In the genomic region with DNA sequence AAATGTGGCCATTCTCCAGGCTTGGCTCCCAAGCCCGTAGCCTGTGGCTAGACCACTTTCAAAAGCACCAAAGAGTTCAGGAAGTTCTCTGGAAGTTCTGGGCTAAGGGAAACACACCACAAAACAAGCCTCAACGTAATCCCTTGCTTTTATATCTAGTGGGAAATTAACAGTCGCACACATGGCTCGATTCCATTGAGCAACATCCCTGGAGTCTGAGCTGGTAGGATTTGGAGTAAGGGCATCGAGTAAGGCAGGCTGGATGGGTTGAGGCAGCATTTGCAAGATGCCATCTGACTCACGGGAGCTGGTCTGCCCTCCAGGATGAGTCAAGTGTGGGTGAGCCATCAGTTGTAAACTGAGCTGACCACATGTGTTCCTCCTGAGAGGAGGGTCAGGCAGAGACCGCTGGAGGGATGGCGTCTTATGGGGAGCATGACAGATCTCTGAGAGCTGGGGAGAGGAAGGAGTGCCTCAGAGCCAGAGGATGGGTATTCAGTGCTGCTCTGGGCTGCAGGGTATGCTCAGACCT, we compare ENCODE assay signal across 37 mouse cellular contexts. TPM values are rescaled to one million over a fixed set of nuclear protein-coding genes. Genes with fewer than 3 reads are reported as not detected.
DNase-seq lines count a peak whose midpoint lies in the region; ATAC-seq and TF ChIP-seq lines count a peak whose summit lies in the region.
"Had no signal": no experiment of that assay in that cellular context is flagged by ENCODE, and none has a peak within 500 bp of the region (broad histone marks: within the 10 kb centered on the region; RNA-seq: fewer than 3 reads in every experiment).

No protein-coding gene starts in this region.

- peak overlapping the region; percentile 67 for H3K4me3 ChIP-seq in liver, adult 2 months (ENCODE audit: insufficient read depth, low read depth, low read length)
- H3K4me3 ChIP-seq in midbrain, postnatal 0 days (ENCODE audit: low read depth, low read length), result no peak overlapping the region
- H3K4me3 ChIP-seq: embryonic facial prominence, embryonic 13.5 days; limb, embryonic 10.5 days; limb, embryonic 15.5 days; midbrain, embryonic 13.5 days had no signal

- H3K27me3 ChIP-seq in liver, adult 2 months (ENCODE audit: control insufficient read depth, insufficient read depth, low read length), result no peaks in the 10 kb centered on the region
- no peaks in the 10 kb centered on the region for H3K27me3 ChIP-seq in midbrain, postnatal 0 days (ENCODE audit: insufficient read depth, low read length)
- H3K27me3 ChIP-seq: embryonic facial prominence, embryonic 13.5 days; limb, embryonic 15.5 days; midbrain, embryonic 13.5 days had no signal

- no peaks in the 10 kb centered on the region for H3K36me3 ChIP-seq in liver, adult 2 months (ENCODE audit: control insufficient read depth, insufficient read depth, low read length)
- H3K36me3 ChIP-seq in midbrain, postnatal 0 days (ENCODE audit: insufficient read depth, low read length), result no peaks in the 10 kb centered on the region
- H3K36me3 ChIP-seq: embryonic facial prominence, embryonic 13.5 days; limb, embryonic 10.5 days; limb, embryonic 15.5 days; midbrain, embryonic 13.5 days had no signal

- TF ChIP-seq CTCF in liver, adult 2 months (IDR thresholded peaks at IDR 0.05; ENCODE audit: low read depth, low read length), result no peak
- TF ChIP-seq CTCF in midbrain, postnatal 0 days (IDR thresholded peaks at IDR 0.05), result no peak

- DNase-seq in liver, adult 2 months (ENCODE audit: extremely low read depth, low read depth, low spot score), result no peak
- DNase-seq in liver, result no peak
- DNase-seq in 416B (ENCODE audit: low read depth), result peak; percentile 83
- peak; percentile 79 for DNase-seq in NIH3T3 (ENCODE audit: low read depth)
- DNase-seq in fibroblast of lung, adult 2 months (ENCODE audit: low read depth), result peak; percentile 42
- no peak for DNase-seq in midbrain, postnatal 0 days (ENCODE audit: low spot score)
- no peak for DNase-seq in spleen, adult 18-20 months
- DNase-seq: cerebellum, adult 18-20 months; cerebellum, postnatal 10 days; gastrocnemius, postnatal 10 days; heart, postnatal 14 days; kidney, adult 18-20 months; kidney, postnatal 4 days; layer of hippocampus, postnatal 36 days; lung, postnatal 36 days; right cerebral cortex, postnatal 4 days; thymus, postnatal 4 days had no signal

- peak overlapping the region; percentile 94 for H3K9ac ChIP-seq in liver, adult 2 months (ENCODE audit: low read depth, low read length)
- no peak overlapping the region for H3K9ac ChIP-seq in midbrain, postnatal 0 days (replicated peaks; ENCODE audit: low read length, poor library complexity, severe bottlenecking)
- H3K9ac ChIP-seq: embryonic facial prominence, embryonic 13.5 days; limb, embryonic 15.5 days; midbrain, embryonic 13.5 days had no signal

- peaks cover 5% of the 10 kb centered on the region; the same call in 1 of the 2 replicates for H3K4me1 ChIP-seq in liver, adult 2 months (ENCODE audit: control insufficient read depth, insufficient read depth, low read length)
- no peaks in the 10 kb centered on the region for H3K4me1 ChIP-seq in midbrain, postnatal 0 days (ENCODE audit: insufficient read depth, low read length)
- H3K4me1 ChIP-seq: embryonic facial prominence, embryonic 13.5 days; limb, embryonic 10.5 days; limb, embryonic 15.5 days; midbrain, embryonic 13.5 days had no signal

- 31% methylated on average over 8 of the region's 8 CpGs for WGBS in liver, adult 2 months
- 93% methylated on average over 8 of the region's 8 CpGs for WGBS in midbrain, postnatal 0 days

- no peak for ATAC-seq in midbrain, postnatal 0 days (ENCODE audit: low FRiP score)
- ATAC-seq: CD4-positive, CD25-positive, alpha-beta regulatory T cell, adult 4 months; forebrain, embryonic 16.5 days; hindbrain, embryonic 16.5 days; midbrain, embryonic 13.5 days had no signal

- no peak overlapping the region for H3K4me2 ChIP-seq in midbrain, postnatal 0 days (ENCODE audit: low read depth, low read length, poor library complexity, severe bottlenecking)
- H3K4me2 ChIP-seq: embryonic facial prominence, embryonic 13.5 days; limb, embryonic 15.5 days; midbrain, embryonic 13.5 days had no signal

- H3K79me2 ChIP-seq in liver, adult 2 months (ENCODE audit: control insufficient read depth, insufficient read depth, low read length), result peaks cover 16% of the 10 kb centered on the region; the same call in 1 of the 2 replicates

- no peak for TF ChIP-seq POLR2A in liver, adult 2 months (IDR thresholded peaks at IDR 0.05; ENCODE audit: extremely low read depth, insufficient read depth, low read length)

- no peaks in the 10 kb centered on the region for H3K9me3 ChIP-seq in midbrain, postnatal 0 days (ENCODE audit: low read length)
- H3K9me3 ChIP-seq: embryonic facial prominence, embryonic 13.5 days; limb, embryonic 10.5 days; limb, embryonic 15.5 days; midbrain, embryonic 13.5 days had no signal

- H3K27ac ChIP-seq in liver, adult 2 months (replicated peaks; ENCODE audit: insufficient read depth, low read depth, low read length), result peak overlapping the region; percentile 90
- H3K27ac ChIP-seq in midbrain, postnatal 0 days (ENCODE audit: low read depth, low read length), result no peak overlapping the region
- H3K27ac ChIP-seq: embryonic facial prominence, embryonic 13.5 days; kidney, postnatal 0 days; limb, embryonic 10.5 days; limb, embryonic 15.5 days; midbrain, embryonic 13.5 days had no signal

RNA-seq across cellular contexts. Expression of gene Cyp8b1, which starts 1.8 kb away (rescaled TPM):
- 86.4 and 128 TPM in 2 replicates for total RNA-seq in liver, adult 2 months (2014; rRNA removed)
- 292 and 305 TPM in 2 replicates for polyA plus RNA-seq in liver, adult 2 months (2012; rRNA removed)
- not detected in 2 replicates for total RNA-seq in midbrain, postnatal 0 days (2014; rRNA removed)
- not detected in 2 replicates for polyA plus RNA-seq in midbrain, postnatal 0 days (2015; fragmentation: Nextera tagmentation; extraction: Ambion mirVana)
- total RNA-seq: common myeloid progenitor, adult 5-6 weeks; gastrocnemius, postnatal 10 days; layer of hippocampus, postnatal 36 days; left cerebral cortex, postnatal 10 days; megakaryocyte-erythroid progenitor cell, adult 5-6 weeks; monocyte, adult 5-6 weeks; neutrophil, adult 5-6 weeks had no signal
- polyA plus RNA-seq: brain, embryonic 14.5 days; CD4-positive, CD25-positive, alpha-beta regulatory T cell, adult 4 months; embryonic facial prominence, embryonic 13.5 days; forebrain, embryonic 11.5 days; forebrain, embryonic 16.5 days; heart, embryonic 14.5 days; hindbrain, embryonic 11.5 days; hindbrain, embryonic 16.5 days; intestine, embryonic 14.5 days; kidney, postnatal 0 days; limb, embryonic 10.5 days; limb, embryonic 15.5 days; lung, embryonic 16.5 days; midbrain, embryonic 13.5 days; neural tube, embryonic 11.5 days had no signal

RNA-seq across cellular contexts. Expression of gene Ackr2, which starts 16.1 kb away (rescaled TPM):
- total RNA-seq in liver, adult 2 months (2014; rRNA removed), result 1.6 and 2.3 TPM in 2 replicates
- polyA plus RNA-seq in liver, adult 2 months (2012; rRNA removed), result 1.4 and 2.4 TPM in 2 replicates
- total RNA-seq in midbrain, postnatal 0 days (2014; rRNA removed), result 1.7 and 3.0 TPM in 2 replicates
- 0.78 and 0.96 TPM in 2 replicates for polyA plus RNA-seq in midbrain, postnatal 0 days (2015; fragmentation: Nextera tagmentation; extraction: Ambion mirVana)
- total RNA-seq: common myeloid progenitor, adult 5-6 weeks; megakaryocyte-erythroid progenitor cell, adult 5-6 weeks had no signal
- polyA plus RNA-seq: CD4-positive, CD25-positive, alpha-beta regulatory T cell, adult 4 months; embryonic facial prominence, embryonic 13.5 days had no signal

RNA-seq across cellular contexts. Expression of gene Fam198a, which starts 36.5 kb away (rescaled TPM):
- total RNA-seq in liver, adult 2 months (2014; rRNA removed), result 0.74 and 4.0 TPM in 2 replicates
- 2.3 and 4.4 TPM in 2 replicates for polyA plus RNA-seq in liver, adult 2 months (2012; rRNA removed)
- total RNA-seq in midbrain, postnatal 0 days (2014; rRNA removed), result 2.5 and 4.8 TPM in 2 replicates
- 1.9 and 2.1 TPM in 2 replicates for polyA plus RNA-seq in midbrain, postnatal 0 days (2015; fragmentation: Nextera tagmentation; extraction: Ambion mirVana)
- total RNA-seq: common myeloid progenitor, adult 5-6 weeks; monocyte, adult 5-6 weeks; neutrophil, adult 5-6 weeks had no signal

RNA-seq across cellular contexts. Expression of gene Higd1a, which starts 56.1 kb away (rescaled TPM):
- total RNA-seq in liver, adult 2 months (2014; rRNA removed), result 45.6 and 65.6 TPM in 2 replicates
- polyA plus RNA-seq in liver, adult 2 months (2012; rRNA removed), result 14.7 and 20.2 TPM in 2 replicates
- total RNA-seq in midbrain, postnatal 0 days (2014; rRNA removed), result 30.6 and 42.8 TPM in 2 replicates
- polyA plus RNA-seq in midbrain, postnatal 0 days (2015; fragmentation: Nextera tagmentation; extraction: Ambion mirVana), result 179 and 182 TPM in 2 replicates

Comparison
In these comparisons a context has a peak if more than half of its experiments do, and no peak if none do; other contexts are left out.
1. DNase-seq: peak in 416B (single experiment), NIH3T3 (single experiment) and fibroblast of lung, adult 2 months (single experiment); none in liver, adult 2 months (single experiment), liver (single experiment), midbrain, postnatal 0 days (single experiment) and spleen, adult 18-20 months (0 of 2).
2. RNA of gene Cyp8b1, which starts 1.8 kb away (total RNA-seq): 86.4 to 128 TPM in liver, adult 2 months; not detected in midbrain, postnatal 0 days; every median in the first group is over 10 times any median in the second.